Mouse (Mus musculus) left cerebral cortex, adult 9 months (tissue): ENCODE results near the gene Plekhg2.

ENCODE experiments used
- DNase-seq, 2 experiments: peaks; one replicate each; pipeline ENCODE4 v3.0.0; 2022; ENCODE audit warnings: low spot score in 2 of 2

Gene Plekhg2

DNA sequence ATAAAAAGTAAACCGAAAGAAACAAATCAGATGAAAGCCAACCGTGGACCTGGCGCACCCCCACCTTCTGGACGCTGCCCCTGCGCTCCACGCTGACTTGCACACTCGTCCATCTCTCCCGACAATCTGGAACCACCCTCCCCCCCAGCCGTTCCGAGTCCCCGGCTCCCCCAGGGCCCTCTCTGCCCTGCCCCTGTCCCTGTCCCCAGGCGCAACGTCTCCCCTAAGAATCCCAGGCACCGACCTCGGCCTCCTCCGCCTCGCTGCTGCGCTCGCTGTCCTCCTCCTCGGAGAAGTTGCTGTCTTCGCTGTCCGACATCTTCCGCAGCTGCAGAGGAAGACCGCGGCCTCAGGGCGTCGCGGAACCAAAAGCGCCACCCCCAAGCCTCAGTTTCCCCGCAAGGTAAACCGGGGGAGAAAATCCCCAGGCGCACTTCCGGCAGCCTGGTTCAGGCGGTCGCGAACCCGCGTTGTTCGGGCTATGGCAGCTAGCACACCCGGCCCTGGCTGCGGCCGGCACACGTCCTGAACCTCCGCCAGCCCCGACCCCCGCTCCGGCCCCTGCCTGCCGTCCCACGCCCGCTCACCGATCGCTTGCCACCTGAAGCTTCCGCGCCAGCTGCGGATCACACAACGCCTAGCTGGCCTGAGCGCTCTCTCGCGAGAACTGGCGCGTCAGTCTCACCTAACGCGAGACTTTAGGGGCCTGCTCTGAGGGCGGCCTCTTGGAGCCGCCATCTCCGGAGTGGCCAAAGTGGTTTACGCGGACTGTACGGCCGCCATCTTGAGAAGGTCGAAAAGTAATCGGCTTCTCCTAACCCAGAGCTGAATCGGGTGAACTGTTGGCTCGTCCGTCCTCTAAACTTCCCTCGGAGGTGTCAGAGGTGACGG is 34.0 kb downstream of the Plekhg2 start, which contains the start of gene Supt5:
Gene Supt5, minus strand, starts transcription at position 639 of the 891 bp plus-strand sequence.
- peak; percentile 91 to 97 for DNase-seq

DNA sequence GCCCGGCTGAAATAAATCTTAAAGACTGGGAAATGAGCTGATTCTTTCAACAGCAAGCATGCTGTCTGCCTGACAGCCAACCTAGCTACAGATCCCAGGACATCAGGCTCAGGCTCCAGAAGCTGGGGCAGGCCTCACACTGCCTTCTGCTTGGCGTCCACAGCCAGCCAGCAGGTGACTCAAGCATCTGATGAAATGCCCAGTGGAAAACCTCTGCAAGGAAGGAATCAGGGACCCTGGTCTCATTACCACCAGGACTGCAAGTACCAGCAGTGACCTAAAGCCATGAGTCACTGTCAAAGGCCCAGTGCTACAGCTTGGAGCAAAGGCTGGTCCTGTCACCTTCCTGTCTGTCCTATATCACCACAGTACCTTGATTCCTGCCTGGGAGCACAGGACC is 36.9 kb downstream of the Plekhg2 start:
- DNase-seq, result no peak

DNA sequence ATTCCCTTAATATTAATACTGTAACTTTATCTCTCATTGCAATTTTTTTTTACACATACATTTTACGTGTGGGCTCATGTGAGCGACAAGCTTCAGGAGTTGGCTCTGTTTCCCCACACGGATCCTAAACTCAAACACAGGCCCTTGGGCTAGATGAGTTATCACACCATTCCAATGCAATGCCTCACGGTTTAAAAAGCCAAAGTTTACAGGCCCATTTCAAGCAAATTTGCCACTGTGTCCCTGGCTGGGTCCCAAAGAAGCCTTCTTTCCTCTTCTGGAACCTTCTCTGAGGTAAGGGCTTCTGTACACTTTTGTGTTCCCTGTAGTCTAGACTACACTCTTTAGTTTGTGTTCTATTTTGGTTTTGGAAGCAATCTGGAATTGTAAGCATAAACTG is 37.9 kb downstream of the Plekhg2 start:
- DNase-seq, result no peak

DNA sequence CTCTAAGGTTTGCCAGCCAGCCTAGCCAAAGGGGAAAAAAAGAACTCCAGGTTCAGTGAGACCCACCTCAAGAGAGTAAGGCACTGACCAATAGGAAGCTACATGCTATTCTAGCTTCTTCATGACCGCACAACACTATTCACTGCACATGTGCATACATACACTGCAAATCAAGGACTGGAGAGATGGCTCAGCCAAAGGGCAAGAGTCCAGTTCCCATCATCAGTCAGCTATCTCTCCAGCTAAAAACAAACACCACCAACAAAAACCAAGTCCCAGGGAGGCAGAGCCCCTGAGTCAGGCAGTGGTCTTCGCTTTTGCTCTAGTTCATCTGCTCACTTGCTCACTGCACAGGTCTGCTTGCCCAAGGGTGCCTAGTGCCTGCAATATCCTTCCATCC is 44.1 kb downstream of the Plekhg2 start:
- no peak for DNase-seq

DNA sequence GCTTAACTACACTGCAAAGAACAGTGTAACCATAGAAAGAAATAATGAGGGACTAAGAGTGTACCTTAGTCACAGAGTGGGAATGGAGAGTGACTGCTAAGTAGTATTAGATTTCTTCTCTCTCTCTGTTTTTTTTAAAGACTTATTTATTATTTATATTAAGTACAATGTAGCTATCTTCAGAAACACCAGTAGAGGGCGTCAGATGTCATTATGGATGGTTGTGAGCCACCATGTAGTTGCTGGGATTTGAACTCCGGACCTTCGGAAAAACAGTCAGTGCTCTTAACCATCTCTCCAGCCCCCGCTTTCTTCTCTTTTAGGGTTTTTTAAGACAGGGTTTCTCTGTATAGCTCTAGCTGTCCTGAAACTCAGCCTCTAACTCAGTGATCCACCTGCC is 45.9 kb downstream of the Plekhg2 start:
- no peak for DNase-seq

DNA sequence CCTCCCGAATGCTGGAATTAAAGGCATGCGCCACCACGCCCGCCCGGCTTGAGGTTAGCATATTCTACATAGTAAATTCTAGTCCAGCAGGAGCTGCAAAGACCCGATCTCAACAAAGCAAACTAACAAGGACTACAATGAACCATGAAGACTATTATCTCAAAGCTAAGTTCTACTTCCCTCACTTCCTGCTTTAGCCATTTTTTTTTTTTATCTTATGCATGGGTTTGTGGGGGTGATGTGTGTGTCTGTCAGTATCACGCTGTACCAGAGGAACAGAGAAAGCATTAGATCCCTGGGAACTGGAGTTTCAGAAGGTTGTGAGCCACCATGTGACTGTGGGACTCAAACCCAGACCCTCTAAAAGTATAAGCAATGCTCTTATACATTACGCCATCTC is 47.1 kb downstream of the Plekhg2 start:
- DNase-seq, result no peak

DNA sequence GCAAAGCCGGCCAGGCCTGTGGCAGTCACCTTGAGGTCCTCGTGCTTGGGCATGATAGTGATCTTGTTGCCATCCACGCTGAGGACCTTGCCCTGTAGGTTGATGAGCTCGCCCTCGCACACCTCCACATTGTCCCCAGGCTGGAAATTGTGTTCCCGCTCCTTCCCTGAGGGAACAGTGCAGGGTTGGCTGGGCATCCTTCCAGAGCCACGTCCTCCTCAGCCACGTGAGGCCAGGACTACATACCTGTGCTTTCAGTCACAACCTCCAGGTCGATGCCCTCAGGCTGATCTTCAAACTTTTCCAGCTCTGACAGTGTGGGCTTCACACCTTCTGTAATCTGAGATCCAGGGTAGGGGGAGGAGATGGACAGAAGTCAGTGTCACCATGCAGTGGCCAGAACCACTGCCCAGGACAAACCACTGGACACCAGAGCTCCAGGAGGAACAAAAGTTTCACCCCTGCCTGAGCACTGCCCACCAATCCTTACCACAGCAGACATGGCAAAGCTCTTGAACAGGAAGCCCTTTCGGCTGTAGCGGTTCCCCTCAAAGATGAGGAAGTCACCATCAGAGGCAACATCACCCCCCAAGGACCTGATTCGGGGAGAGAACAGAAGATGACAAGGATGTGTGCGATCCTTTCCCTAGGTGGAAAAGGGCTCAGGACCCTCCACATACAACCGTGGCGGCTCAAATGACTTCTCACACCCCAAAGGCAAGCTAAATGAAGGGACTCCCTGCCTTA is 50.3 kb downstream of the Plekhg2 start:
- no peak for DNase-seq

DNA sequence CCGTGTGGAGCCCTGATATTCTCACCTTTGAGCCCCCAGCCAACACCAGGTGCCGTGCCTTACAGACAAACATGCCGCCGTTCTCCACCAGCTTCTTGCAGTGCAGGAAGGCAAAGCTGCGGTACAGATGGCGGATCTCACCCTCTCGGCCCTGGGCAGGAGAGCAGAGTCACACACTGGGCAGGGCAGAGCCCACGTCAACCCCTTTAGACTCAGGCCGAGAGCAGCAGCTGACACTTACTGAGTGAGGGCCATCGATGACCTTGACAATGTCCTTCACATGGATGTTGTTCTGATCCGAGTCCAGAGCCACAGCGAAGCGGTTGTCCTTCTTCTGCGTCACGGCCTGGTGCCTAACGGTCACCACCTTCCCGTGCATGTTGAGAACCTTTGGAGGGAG is 53.7 kb downstream of the Plekhg2 start:
- DNase-seq, result no peak

DNA sequence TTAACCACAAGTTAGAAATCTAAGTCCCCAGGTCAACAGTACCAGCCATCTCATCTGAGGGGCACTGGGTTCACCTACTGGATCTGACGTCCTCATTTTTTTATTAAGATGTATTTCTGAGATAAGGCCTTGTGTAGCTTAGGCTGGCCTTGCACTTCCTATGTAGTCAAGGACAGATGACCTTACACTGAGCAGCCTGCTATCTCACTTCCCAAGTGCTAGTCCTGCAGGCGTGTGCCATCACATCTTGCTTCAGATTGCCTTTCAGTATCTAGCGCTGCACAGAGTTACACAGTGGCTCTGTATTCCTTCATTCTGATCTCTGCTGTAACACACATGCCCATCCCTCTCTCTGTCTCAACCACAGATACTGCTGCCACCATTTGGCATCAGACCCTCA is 54.4 kb downstream of the Plekhg2 start:
- DNase-seq, result no peak

DNA sequence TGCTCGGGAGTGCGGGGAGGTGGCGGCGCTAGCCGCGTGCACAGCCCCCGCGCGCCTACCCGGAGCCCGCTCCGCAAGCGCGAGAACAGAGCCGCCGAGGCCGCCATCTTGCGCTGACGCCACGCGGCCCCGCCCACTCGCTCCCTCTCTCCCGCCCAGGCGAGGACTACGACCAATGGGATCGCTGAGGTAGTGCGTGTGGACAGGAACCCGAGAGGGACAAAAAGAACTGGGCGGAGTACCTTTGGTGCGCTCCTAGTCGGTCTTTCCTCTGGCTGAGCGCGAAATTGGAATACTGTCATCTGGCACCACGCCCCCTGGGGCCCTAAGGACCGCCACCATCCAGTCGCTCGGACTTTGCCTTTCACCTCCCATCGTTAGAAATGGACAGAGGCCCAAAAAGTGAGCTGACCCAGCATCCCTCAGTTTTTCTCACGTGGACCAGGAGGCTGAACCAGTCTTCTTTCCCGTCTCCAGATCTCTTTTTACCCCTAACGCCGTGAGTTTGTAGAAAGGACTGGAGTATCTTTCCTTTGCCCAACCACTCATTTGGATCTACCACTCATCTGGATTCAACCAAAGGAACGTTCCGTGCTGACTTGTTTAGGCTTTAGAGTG is 60.4 kb downstream of the Plekhg2 start, which contains the start of gene Timm50:
Gene Timm50, minus strand, starts transcription at position 147 of the 618 bp plus-strand sequence.
- DNase-seq, result peak; percentile 94 to 98

DNA sequence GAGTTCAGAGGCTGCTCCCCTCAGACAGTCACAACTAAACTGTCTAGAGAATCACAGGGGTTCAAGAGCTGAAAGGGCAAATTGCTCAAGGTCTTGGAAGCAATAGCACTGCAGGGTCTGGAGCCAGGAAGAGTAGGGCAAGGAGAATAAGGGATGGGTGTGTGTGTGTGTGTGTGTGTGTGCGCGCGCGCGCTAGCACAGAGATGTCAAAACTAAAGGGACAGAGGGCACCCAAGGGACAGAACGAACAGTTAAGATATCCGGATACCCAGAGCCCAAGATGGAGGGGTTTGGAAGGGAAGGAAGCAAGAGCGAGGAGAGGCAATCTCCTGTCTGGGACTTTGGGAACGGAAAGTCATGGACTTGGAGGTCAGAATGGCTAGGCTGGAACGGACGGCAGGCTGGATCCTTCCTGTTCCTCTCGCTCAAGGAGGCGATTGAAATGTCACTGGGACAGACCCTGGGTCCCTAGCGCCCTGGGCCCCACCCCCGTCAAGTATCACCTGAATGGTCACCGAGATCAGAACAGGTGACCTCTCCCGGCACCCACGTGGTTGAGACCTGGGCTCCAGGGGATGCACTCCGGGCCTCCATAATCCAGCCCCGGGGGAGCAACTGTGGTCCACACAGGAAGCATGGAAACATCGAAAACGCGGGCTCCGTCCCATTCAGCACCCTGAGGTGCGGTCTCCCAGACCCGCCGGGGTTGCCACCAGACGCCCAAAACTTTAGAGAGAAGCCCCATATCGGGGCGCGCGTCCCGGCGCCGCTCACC is 61.1 kb downstream of the Plekhg2 start:
- DNase-seq, result no peak

DNA sequence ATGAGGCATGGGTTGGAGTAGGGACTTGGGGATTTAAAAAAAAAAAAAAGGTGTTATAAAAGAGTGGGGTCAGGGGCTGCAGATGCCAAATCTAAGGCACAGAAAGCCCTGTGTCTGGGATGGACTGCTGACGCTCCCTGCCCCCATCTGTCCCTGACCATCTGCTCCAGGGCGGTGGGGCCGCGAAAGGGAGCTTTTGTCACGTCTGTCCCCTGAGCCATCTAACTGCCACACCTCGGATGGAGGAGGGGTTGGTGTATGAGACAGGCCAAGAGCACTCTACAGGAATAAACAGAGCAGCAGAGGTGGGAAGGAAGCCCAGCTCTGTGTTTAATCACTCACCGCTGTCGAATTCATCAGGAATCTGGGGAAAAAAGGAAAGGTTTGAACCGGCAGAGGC is 62.7 kb downstream of the Plekhg2 start:
- no peak for DNase-seq
